Mouse (Mus musculus): ENCODE data around the gene Rnh1. TPM values are rescaled to one million over a fixed set of nuclear protein-coding genes. Genes with fewer than 3 reads are reported as not detected.

The Rnh1 gene
- total and polyA plus RNA-seq, 3 experiments, result 84.7 to 133 (median 95.5) TPM

DNA sequence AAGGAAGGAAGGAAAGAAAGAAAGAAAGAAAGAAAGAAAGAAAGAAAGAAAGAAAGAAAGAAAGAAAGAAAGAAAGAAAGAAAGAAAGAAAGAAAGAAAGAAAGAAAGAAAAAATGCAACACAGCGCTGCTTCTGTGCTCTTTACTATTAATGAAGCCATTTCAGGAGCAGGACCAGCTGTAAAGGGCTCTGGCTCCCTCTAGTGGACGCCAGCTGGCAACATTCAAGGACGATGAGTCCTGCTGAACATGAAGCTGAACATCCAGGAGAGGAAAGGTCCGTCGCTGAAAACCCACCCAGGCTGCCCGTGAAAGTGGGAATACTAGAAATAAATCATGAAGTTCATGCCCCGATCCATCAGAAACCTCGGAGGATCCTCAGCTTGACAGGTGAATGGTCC, 3.5 kb upstream of the Rnh1 start:
- Histone ChIP-seq H3K27me3 (replicated peaks) (no peaks in the 10 kb centered on the region), H3K4me2 (ENCODE audit: insufficient read depth, low read depth, poor library complexity, severe bottlenecking) (peak overlapping the region; percentile 34), H3K79me2 (replicated peaks; ENCODE audit: control insufficient read depth, extremely low read depth, insufficient read depth, poor library complexity, severe bottlenecking) (peaks cover 3% of the 10 kb centered on the region; the same call in 1 of the 2 replicates), H3K36me3 (replicated peaks in 1 of 2; ENCODE audit: control insufficient read depth in 1 of 2, insufficient read depth in 1 of 2, low read length in 1 of 2) (no peaks in the 10 kb centered on the region), H3K4me1 (ENCODE audit: control insufficient read depth in 1 of 2, insufficient read depth in 2 of 2) (peaks cover 9 to 13% of the 10 kb centered on the region in 2 experiments), H3K27ac (ENCODE audit: insufficient read depth, low read depth) (no peak overlapping the region), H3K9me3 (replicated peaks; ENCODE audit: low read length) (no peaks in the 10 kb centered on the region), H3K4me3 (replicated peaks in 1 of 3; ENCODE audit: low read depth in 2 of 3, low read length in 2 of 3, poor library complexity in 1 of 3) (no peak overlapping the region), H3K9ac (ENCODE audit: insufficient read depth, low read depth) (peak overlapping the region; percentile 16; the same call in 1 of the 2 replicates)
- dilution Hi-C loops (cut with MboI; ENCODE audit: extremely low pct_ligation_motif_present, extremely low pct_unique_long_range_greater_than_20kb, low sequenced_read_pairs), result no loop called here
- TF ChIP-seq MEF2A (IDR thresholded peaks at IDR 0.05; ENCODE audit: borderline replicate concordance, low read depth, low read length) (peak; percentile 51; the same call in 1 of the 2 replicates), SMC3 (IDR thresholded peaks at IDR 0.05; ENCODE audit: low read depth, low read length) (peak; percentile 96), EP300 (IDR thresholded peaks at IDR 0.05; ENCODE audit: low read length) (no peak), ETS1 (conservative IDR thresholded peaks at IDR 0.05; ENCODE audit: low read depth, low read length) (no peak), IRF4 (IDR thresholded peaks at IDR 0.05; ENCODE audit: low read depth, low read length) (peak; percentile 44; the same call in 1 of the 2 replicates), ZC3H11A (IDR thresholded peaks at IDR 0.05; ENCODE audit: low read depth, low read length) (peak; percentile 90), JUND (conservative IDR thresholded peaks at IDR 0.05; ENCODE audit: low read depth, low read length) (no peak), RAD21 (IDR thresholded peaks at IDR 0.05; ENCODE audit: low read depth, low read length) (peak; percentile 93), SIN3A (IDR thresholded peaks at IDR 0.05; ENCODE audit: low read length) (0 out of 2 replicates have a peak, but pooled peaks have one; percentile 39), HCFC1 (IDR thresholded peaks at IDR 0.05; ENCODE audit: low read depth, low read length) (peak; percentile 22; the same call in 1 of the 2 replicates), CTCF (conservative IDR thresholded peaks at IDR 0.05 in 1 of 2, IDR thresholded peaks at IDR 0.05 in 1 of 2; ENCODE audit: low read depth in 2 of 2, low read length in 2 of 2) (peak; percentile 75 to 96), MYC (IDR thresholded peaks at IDR 0.05; ENCODE audit: low read depth, low read length) (peak; percentile 59; the same call in 1 of the 2 replicates)
- in situ Hi-C loops (cut with MboI; ENCODE audit: low pct_ligation_motif_present, low pct_unique_long_range_greater_than_20kb, low sequenced_read_pairs), result loop anchor here (10.0 kb wide), 1 partner anchor 331 kb away; the partner anchor contains the start of genes Odf3 and Scgb1c1
- peak; percentile 92 for DNase-seq (ENCODE audit: extremely low read depth)

DNA sequence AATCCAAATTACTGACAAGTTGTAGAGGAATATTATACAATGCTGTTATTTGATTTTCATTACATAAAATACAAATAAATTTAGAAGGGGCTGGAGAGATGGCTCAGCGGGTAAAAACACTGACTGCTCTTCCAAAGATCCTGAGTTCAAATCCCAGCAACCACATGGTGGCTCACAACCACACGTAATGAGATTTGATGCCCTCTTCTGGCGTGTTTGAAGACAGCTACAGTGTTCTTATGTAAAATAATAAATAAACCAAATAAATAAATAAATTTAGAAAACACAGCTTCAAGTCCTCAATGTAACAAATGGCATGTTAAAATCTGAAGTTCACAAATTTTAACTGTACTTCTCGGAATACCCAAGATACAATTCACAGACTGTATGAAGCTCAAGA, 2.4 kb upstream of the Rnh1 start:
- in situ Hi-C loops (cut with MboI; ENCODE audit: low pct_ligation_motif_present, low pct_unique_long_range_greater_than_20kb, low sequenced_read_pairs) (loop anchor here (10.0 kb wide), 1 partner anchor 330 kb away; the partner anchor contains the start of genes Odf3 and Scgb1c1), dilution Hi-C loops (cut with MboI; ENCODE audit: extremely low pct_ligation_motif_present, extremely low pct_unique_long_range_greater_than_20kb, low sequenced_read_pairs) (no loop called here)
- Histone ChIP-seq H3K79me2 (replicated peaks; ENCODE audit: control insufficient read depth, extremely low read depth, insufficient read depth, poor library complexity, severe bottlenecking) (peaks cover 3% of the 10 kb centered on the region; the same call in 1 of the 2 replicates), H3K9ac (ENCODE audit: insufficient read depth, low read depth) (no peak overlapping the region), H3K9me3 (replicated peaks; ENCODE audit: low read length) (no peaks in the 10 kb centered on the region), H3K27me3 (replicated peaks) (no peaks in the 10 kb centered on the region), H3K4me3 (replicated peaks in 1 of 3; ENCODE audit: low read depth in 2 of 3, low read length in 2 of 3, poor library complexity in 1 of 3) (no peak overlapping the region), H3K4me1 (ENCODE audit: control insufficient read depth in 1 of 2, insufficient read depth in 2 of 2) (peaks cover 11 to 22% of the 10 kb centered on the region in 2 experiments), H3K36me3 (replicated peaks in 1 of 2; ENCODE audit: control insufficient read depth in 1 of 2, insufficient read depth in 1 of 2, low read length in 1 of 2) (no peaks in the 10 kb centered on the region), H3K27ac (ENCODE audit: insufficient read depth, low read depth) (no peak overlapping the region), H3K4me2 (ENCODE audit: insufficient read depth, low read depth, poor library complexity, severe bottlenecking) (no peak overlapping the region)
- no peak for DNase-seq (ENCODE audit: extremely low read depth)
- TF ChIP-seq MEF2A (IDR thresholded peaks at IDR 0.05; ENCODE audit: borderline replicate concordance, low read depth, low read length), result no peak
- no peak for TF ChIP-seq NELFE (IDR thresholded peaks at IDR 0.05; ENCODE audit: low read depth, low read length)
- TF ChIP-seq E2F4 (IDR thresholded peaks at IDR 0.05; ENCODE audit: insufficient replicate concordance, low read depth, low read length), result no peak
- no peak for TF ChIP-seq MAZ (IDR thresholded peaks at IDR 0.05; ENCODE audit: low read depth, low read length)
- TF ChIP-seq SMC3 (IDR thresholded peaks at IDR 0.05; ENCODE audit: low read depth, low read length), result peak; percentile 25; the same call in 1 of the 2 replicates
- TF ChIP-seq CTCF (conservative IDR thresholded peaks at IDR 0.05 in 1 of 2, IDR thresholded peaks at IDR 0.05 in 1 of 2; ENCODE audit: low read depth in 2 of 2, low read length in 2 of 2), result peak in 1 of 2 experiments; percentile 48; a peak in 2 of 4 replicates
- TF ChIP-seq ZKSCAN1 (IDR thresholded peaks at IDR 0.05; ENCODE audit: borderline replicate concordance, low read depth, low read length), result no peak
- no peak for TF ChIP-seq JUN (IDR thresholded peaks at IDR 0.05; ENCODE audit: insufficient read depth, low read depth, low read length)
- no peak for TF ChIP-seq RCOR1 (conservative IDR thresholded peaks at IDR 0.05; ENCODE audit: low read depth, low read length)
- TF ChIP-seq ETS1 (conservative IDR thresholded peaks at IDR 0.05; ENCODE audit: low read depth, low read length), result no peak
- no peak for TF ChIP-seq HCFC1 (IDR thresholded peaks at IDR 0.05; ENCODE audit: low read depth, low read length)

Measured in CH12.LX (cell line).